In genomic region chr12:26885083-26885482, GRCm38 (mm10) we compare ENCODE assay signal across 13 mouse cellular contexts.
A peak's percentile ranks its signal among the peaks of the same experiment; 100 is the strongest.
DNase-seq lines count a peak whose midpoint lies in the region; ATAC-seq and TF ChIP-seq lines count a peak whose summit lies in the region.
"Had no signal": no experiment of that assay in that cellular context is flagged by ENCODE, and none has a peak within 500 bp of the region (broad histone marks: within the 10 kb centered on the region; RNA-seq: fewer than 3 reads in every experiment).

No protein-coding gene starts in this region.

- WGBS in hindbrain, embryonic 10.5 days, result 92% methylated on average over 3 of the region's 3 CpGs
- 53% methylated on average over 3 of the region's 3 CpGs for WGBS in hindbrain, postnatal 0 days
- 71% methylated on average over 3 of the region's 3 CpGs for WGBS in forebrain, embryonic 16.5 days
- WGBS in midbrain, embryonic 10.5 days, result 87% methylated on average over 3 of the region's 3 CpGs
- WGBS in neural tube, embryonic 14.5 days, result 25% methylated on average over 3 of the region's 3 CpGs
- 85% methylated on average over 3 of the region's 3 CpGs for WGBS in thymus, adult 2 months

- peak overlapping the region; percentile 88 for H3K27ac ChIP-seq in hindbrain, embryonic 10.5 days
- H3K27ac ChIP-seq in hindbrain, postnatal 0 days, result no peak overlapping the region
- peak overlapping the region; percentile 98 for H3K27ac ChIP-seq in forebrain, embryonic 16.5 days (ENCODE audit: low read length)
- H3K27ac ChIP-seq in midbrain, embryonic 10.5 days (replicated peaks), result peak overlapping the region; percentile 81; the same call in 1 of the 2 replicates
- H3K27ac ChIP-seq in neural tube, embryonic 14.5 days (ENCODE audit: low read depth, low read length), result peak overlapping the region; percentile 58; the same call in 1 of the 2 replicates
- H3K27ac ChIP-seq in thymus, adult 2 months (ENCODE audit: control insufficient read depth, insufficient read depth, low read length), result no peak overlapping the region
- H3K27ac ChIP-seq: liver, embryonic 13.5 days had no signal

- ATAC-seq in hindbrain, postnatal 0 days, result no peak
- ATAC-seq in forebrain, embryonic 16.5 days, result no peak
- ATAC-seq in neural tube, embryonic 14.5 days (ENCODE audit: low read depth), result no peak; the same call in 1 of the 2 replicates
- ATAC-seq: intestine, postnatal 0 days; Patski had no signal

- TF ChIP-seq POLR2A in thymus, adult 2 months (IDR thresholded peaks at IDR 0.05; ENCODE audit: control insufficient read depth, extremely low read depth, insufficient read depth, low read length, poor library complexity), result no peak

- H3K9ac ChIP-seq in hindbrain, postnatal 0 days (replicated peaks; ENCODE audit: low read length), result no peak overlapping the region
- peak overlapping the region; percentile 45 for H3K9ac ChIP-seq in forebrain, embryonic 16.5 days (replicated peaks; ENCODE audit: low read depth, low read length)
- no peak overlapping the region for H3K9ac ChIP-seq in neural tube, embryonic 14.5 days (replicated peaks; ENCODE audit: low read depth, low read length)
- H3K9ac ChIP-seq: liver, embryonic 13.5 days had no signal

- no peaks in the 10 kb centered on the region for H3K36me3 ChIP-seq in hindbrain, embryonic 10.5 days
- H3K36me3 ChIP-seq in hindbrain, postnatal 0 days (ENCODE audit: insufficient read depth, low read length), result no peaks in the 10 kb centered on the region
- H3K36me3 ChIP-seq in forebrain, embryonic 16.5 days (ENCODE audit: control insufficient read depth, insufficient read depth), result no peaks in the 10 kb centered on the region
- no peaks in the 10 kb centered on the region for H3K36me3 ChIP-seq in midbrain, embryonic 10.5 days
- no peaks in the 10 kb centered on the region for H3K36me3 ChIP-seq in neural tube, embryonic 14.5 days (ENCODE audit: control insufficient read depth, insufficient read depth, low read length)
- no peaks in the 10 kb centered on the region for H3K36me3 ChIP-seq in thymus, adult 2 months (ENCODE audit: control insufficient read depth, insufficient read depth, low read length)
- H3K36me3 ChIP-seq: heart, embryonic 10.5 days; liver, embryonic 13.5 days had no signal

- no peaks in the 10 kb centered on the region for H3K9me3 ChIP-seq in hindbrain, embryonic 10.5 days
- H3K9me3 ChIP-seq in hindbrain, postnatal 0 days (ENCODE audit: low read length), result no peaks in the 10 kb centered on the region
- H3K9me3 ChIP-seq in forebrain, embryonic 16.5 days (ENCODE audit: control insufficient read depth, low read length), result no peaks in the 10 kb centered on the region
- H3K9me3 ChIP-seq in midbrain, embryonic 10.5 days (replicated peaks), result no peaks in the 10 kb centered on the region
- no peaks in the 10 kb centered on the region for H3K9me3 ChIP-seq in neural tube, embryonic 14.5 days (ENCODE audit: control insufficient read depth, low read length)
- H3K9me3 ChIP-seq: heart, embryonic 10.5 days; liver, embryonic 13.5 days had no signal

- H3K4me2 ChIP-seq in hindbrain, postnatal 0 days (ENCODE audit: low read depth, low read length), result no peak overlapping the region
- no peak overlapping the region for H3K4me2 ChIP-seq in forebrain, embryonic 16.5 days (ENCODE audit: low read length)
- H3K4me2 ChIP-seq in neural tube, embryonic 14.5 days (ENCODE audit: low read depth, low read length), result no peak overlapping the region; the same call in 1 of the 2 replicates
- H3K4me2 ChIP-seq: liver, embryonic 13.5 days had no signal

- H3K4me3 ChIP-seq in hindbrain, embryonic 10.5 days, result no peak overlapping the region
- H3K4me3 ChIP-seq in hindbrain, postnatal 0 days (ENCODE audit: low read length), result no peak overlapping the region
- no peak overlapping the region for H3K4me3 ChIP-seq in forebrain, embryonic 16.5 days (replicated peaks; ENCODE audit: low read length)
- H3K4me3 ChIP-seq in midbrain, embryonic 10.5 days, result no peak overlapping the region
- no peak overlapping the region for H3K4me3 ChIP-seq in neural tube, embryonic 14.5 days (ENCODE audit: low read depth, low read length)
- H3K4me3 ChIP-seq in thymus, adult 2 months (ENCODE audit: control insufficient read depth, insufficient read depth, low read length), result no peak overlapping the region
- H3K4me3 ChIP-seq: heart, embryonic 10.5 days; left cerebral cortex, adult 2 months; liver, embryonic 13.5 days; megakaryocyte, embryonic 14.5 days had no signal

- no peak for DNase-seq in hindbrain, embryonic 10.5 days (ENCODE audit: low spot score)
- no peak for DNase-seq in hindbrain, postnatal 0 days (ENCODE audit: low spot score)
- no peak for DNase-seq in midbrain, embryonic 10.5 days (ENCODE audit: low spot score)
- DNase-seq in thymus, adult 2 months, result no peak
- no peak for DNase-seq in c-Kit-positive CD71-positive TER-119-positive erythroid progenitor cells, embryonic 14.5 days (ENCODE audit: low spot score)
- DNase-seq: liver, embryonic 13.5 days had no signal

- TF ChIP-seq CTCF in hindbrain, postnatal 0 days (IDR thresholded peaks at IDR 0.05; ENCODE audit: low read depth), result no peak
- TF ChIP-seq CTCF in thymus, adult 2 months (IDR thresholded peaks at IDR 0.05; ENCODE audit: borderline replicate concordance, control insufficient read depth, extremely low read depth, insufficient read depth, low read length, poor library complexity), result no peak

- H3K4me1 ChIP-seq in hindbrain, embryonic 10.5 days (replicated peaks), result peaks cover 34% of the 10 kb centered on the region
- H3K4me1 ChIP-seq in hindbrain, postnatal 0 days (ENCODE audit: insufficient read depth, low read length), result peaks cover 24% of the 10 kb centered on the region
- peaks cover 42% of the 10 kb centered on the region for H3K4me1 ChIP-seq in forebrain, embryonic 16.5 days (replicated peaks; ENCODE audit: control insufficient read depth, insufficient read depth, low read length)
- peaks cover 32% of the 10 kb centered on the region for H3K4me1 ChIP-seq in midbrain, embryonic 10.5 days
- peaks cover 36% of the 10 kb centered on the region; the same call in 1 of the 2 replicates for H3K4me1 ChIP-seq in neural tube, embryonic 14.5 days (ENCODE audit: control insufficient read depth, insufficient read depth, low read length)
- no peaks in the 10 kb centered on the region for H3K4me1 ChIP-seq in thymus, adult 2 months (replicated peaks; ENCODE audit: control insufficient read depth, insufficient read depth, low read length)
- H3K4me1 ChIP-seq: liver, embryonic 13.5 days; megakaryocyte, embryonic 14.5 days had no signal

- H3K27me3 ChIP-seq in hindbrain, embryonic 10.5 days (ENCODE audit: insufficient read depth, poor library complexity, severe bottlenecking), result no peaks in the 10 kb centered on the region
- H3K27me3 ChIP-seq in hindbrain, postnatal 0 days (ENCODE audit: insufficient read depth, low read length), result no peaks in the 10 kb centered on the region
- H3K27me3 ChIP-seq in forebrain, embryonic 16.5 days (replicated peaks; ENCODE audit: control insufficient read depth, insufficient read depth, low read length), result no peaks in the 10 kb centered on the region
- H3K27me3 ChIP-seq in midbrain, embryonic 10.5 days (ENCODE audit: low read depth, poor library complexity, severe bottlenecking), result no peaks in the 10 kb centered on the region
- no peaks in the 10 kb centered on the region for H3K27me3 ChIP-seq in neural tube, embryonic 14.5 days (ENCODE audit: control insufficient read depth, insufficient read depth, low read length)
- no peaks in the 10 kb centered on the region for H3K27me3 ChIP-seq in thymus, adult 2 months (ENCODE audit: control insufficient read depth, insufficient read depth, low read length)
- H3K27me3 ChIP-seq: liver, embryonic 13.5 days; megakaryocyte, embryonic 14.5 days; Patski had no signal

Comparison
In these comparisons a context has a peak if more than half of its experiments do, and no peak if none do; other contexts are left out.
1. H3K27ac ChIP-seq: peak in hindbrain, embryonic 10.5 days (single experiment), forebrain, embryonic 16.5 days (single experiment), midbrain, embryonic 10.5 days (single experiment) and neural tube, embryonic 14.5 days (single experiment); none in hindbrain, postnatal 0 days (single experiment) and thymus, adult 2 months (single experiment).